Mouse (Mus musculus) macrophage (primary cell): ENCODE measurements at regions not wholly inside any gene's neighbourhood (a gene's known extent, or its start where the extent isn't known, plus 50 kb on each side); places are given as distances from the start of the nearest gene placed in this dataset.

ENCODE experiments used
- H3K27ac ChIP-seq: fragments of 350-480 bp; formaldehyde crosslinking; 2 replicates; pipeline ENCODE4 v1.9.0; 2021
- H3K36me3 ChIP-seq: fragments of 350-480 bp; formaldehyde crosslinking; 2 replicates; pipeline ENCODE4 v1.9.0; 2021; ENCODE audit errors: inconsistent target
- H3K4me3 ChIP-seq: fragments of 350-480 bp; formaldehyde crosslinking; 2 replicates; pipeline ENCODE4 v1.9.0; 2021; ENCODE audit errors: inconsistent target
- H3K79me2 ChIP-seq: fragments of 350-480 bp; formaldehyde crosslinking; 2 replicates; pipeline ENCODE4 v1.9.0; 2021; ENCODE audit errors: inconsistent target
- WGBS: methylation state at CpG from one replicate; pipeline ENCODE4 v1.1.7; 2026; ENCODE audit warnings: inconsistent platforms; ENCODE audit not compliant: missing documents; 5-methylcytosine and 5-hydroxymethylcytosine counted together

DNA sequence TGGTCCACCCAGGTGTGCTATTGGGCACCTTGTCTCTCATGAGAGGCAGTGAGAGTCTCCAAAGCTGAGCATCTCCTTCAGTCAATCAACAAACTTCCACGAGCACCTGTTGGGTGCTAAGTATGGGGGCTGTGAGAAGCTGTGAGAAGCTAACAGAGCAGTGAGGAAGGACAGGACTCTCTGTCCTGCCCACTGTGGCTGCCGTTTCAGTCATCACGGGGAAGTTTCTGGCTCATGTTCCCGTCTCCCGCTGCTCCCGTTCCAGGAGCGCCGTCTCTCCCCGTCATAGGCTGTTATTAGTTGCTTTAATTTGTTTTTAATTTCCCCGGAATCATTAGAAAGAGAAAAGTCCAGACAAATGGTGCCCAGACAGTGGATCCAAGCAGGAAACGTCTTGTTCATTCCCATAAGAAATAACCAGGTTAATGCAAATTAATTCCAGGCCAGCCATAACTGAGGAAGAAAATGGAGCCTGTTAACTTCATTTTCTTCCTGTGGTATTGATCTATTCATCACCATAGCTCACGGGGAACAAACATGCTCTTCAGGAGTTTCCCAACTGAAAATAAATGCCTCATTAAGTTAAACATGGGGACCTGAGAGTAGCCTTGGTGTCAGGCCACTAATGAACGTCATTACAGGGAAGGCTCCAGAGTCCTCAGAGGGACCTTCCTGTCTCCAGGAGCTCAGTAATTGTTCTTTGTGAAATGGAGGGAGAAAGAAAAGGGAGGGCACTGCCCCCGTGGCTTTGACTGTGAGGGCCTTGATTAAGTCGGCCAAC lies 70.3 kb downstream of the Matn1 start:
- Histone ChIP-seq H3K4me3 (no peak overlapping the region), H3K36me3 (no peaks in the 10 kb centered on the region), H3K27ac (no peak overlapping the region), H3K79me2 (no peaks in the 10 kb centered on the region)
- 77% methylated on average over 15 of the region's 15 CpGs for WGBS

DNA sequence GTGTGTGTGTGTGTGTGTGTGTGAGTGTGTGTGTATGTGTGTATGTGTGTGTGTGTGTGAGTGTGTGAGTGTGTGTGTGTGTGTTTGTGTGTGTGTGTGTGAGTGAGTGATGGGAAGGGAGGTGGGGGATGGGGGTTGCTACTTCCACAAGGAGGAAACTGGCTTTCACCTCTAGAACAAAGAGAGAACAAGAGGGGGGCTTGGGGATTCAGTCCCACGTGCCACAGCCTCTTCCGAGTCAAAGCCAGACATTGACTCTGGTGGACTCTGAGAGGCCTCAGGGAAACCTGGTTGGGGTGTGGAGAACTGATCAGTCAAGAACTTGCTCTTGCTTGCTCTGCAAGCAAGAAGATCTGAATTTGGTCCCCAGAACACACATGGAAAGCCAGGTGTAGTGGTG lies 71.0 kb downstream of the Matn1 start:
- no peaks in the 10 kb centered on the region for H3K36me3 ChIP-seq
- no peak overlapping the region for H3K4me3 ChIP-seq
- H3K79me2 ChIP-seq, result no peaks in the 10 kb centered on the region
- 50% methylated on average over 2 of the region's 2 CpGs for WGBS
- no peak overlapping the region for H3K27ac ChIP-seq

DNA sequence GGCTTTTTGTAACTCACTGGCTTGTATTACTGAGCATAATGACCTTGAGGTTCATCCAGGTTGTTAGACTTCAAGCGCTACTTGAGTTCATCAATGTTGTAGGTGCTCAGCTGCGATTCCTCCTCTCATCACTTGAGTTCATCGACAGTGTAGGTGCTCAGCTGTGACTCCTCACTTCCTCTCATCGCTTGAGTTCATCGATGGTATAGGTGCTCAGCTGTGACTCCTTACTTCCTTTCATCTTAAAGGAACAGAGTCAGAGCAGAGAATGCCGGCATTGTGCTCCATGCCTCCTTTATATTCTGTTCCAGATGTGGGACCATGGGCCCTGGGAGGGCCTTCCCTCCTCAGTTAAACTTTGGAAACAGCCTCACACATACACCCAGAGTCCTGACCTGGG lies 79.4 kb downstream of the Matn1 start:
- no peaks in the 10 kb centered on the region for H3K36me3 ChIP-seq
- H3K4me3 ChIP-seq, result no peak overlapping the region
- H3K79me2 ChIP-seq, result no peaks in the 10 kb centered on the region
- 46% methylated on average over 6 of the region's 6 CpGs for WGBS
- H3K27ac ChIP-seq, result no peak overlapping the region

DNA sequence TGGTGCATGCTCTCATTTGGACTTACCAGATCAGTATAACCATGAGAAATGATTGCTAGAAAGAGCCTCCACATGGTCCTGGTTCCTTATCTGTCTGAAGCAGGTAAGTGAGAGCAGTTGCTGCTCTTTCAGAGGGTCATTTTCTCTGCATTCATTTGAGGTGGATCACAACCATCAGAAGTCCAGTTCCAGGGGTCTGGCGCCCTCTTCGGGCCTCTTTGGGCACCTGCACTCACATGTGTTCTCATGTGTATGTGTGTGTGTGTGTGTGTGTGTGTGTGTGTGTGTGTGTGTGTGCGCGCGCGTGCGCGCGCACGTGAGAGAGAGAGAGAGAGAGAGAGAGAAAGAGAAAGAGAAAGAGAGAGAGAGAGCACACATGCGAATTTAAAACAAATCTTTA lies 92.1 kb downstream of the Matn1 start:
- Histone ChIP-seq H3K79me2 (no peaks in the 10 kb centered on the region), H3K36me3 (no peaks in the 10 kb centered on the region), H3K4me3 (no peak overlapping the region), H3K27ac (no peak overlapping the region)
- 71% methylated on average over 5 of the region's 11 CpGs for WGBS

DNA sequence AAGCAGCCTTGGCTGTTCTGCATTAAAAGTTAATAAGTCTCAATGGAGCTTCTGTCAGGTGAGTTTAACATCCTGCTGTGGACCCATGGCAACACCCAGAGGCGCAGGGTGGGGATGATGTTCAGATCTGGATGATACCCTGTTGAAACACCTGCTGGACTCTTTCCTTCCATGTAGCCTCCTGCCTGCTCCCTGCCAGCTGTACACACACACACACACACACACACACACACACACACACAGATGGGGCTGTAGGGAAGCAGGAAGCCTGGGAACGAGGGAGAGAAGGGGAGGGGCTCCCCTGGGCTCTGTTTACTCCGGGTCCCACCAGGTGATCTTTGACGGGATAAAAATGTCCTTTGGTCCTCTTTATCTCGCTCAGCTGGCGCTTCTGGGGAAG lies 93.0 kb downstream of the Matn1 start:
- 19% methylated on average over 6 of the region's 6 CpGs for WGBS
- Histone ChIP-seq H3K4me3 (no peak overlapping the region), H3K36me3 (no peaks in the 10 kb centered on the region), H3K27ac (no peak overlapping the region), H3K79me2 (no peaks in the 10 kb centered on the region)

DNA sequence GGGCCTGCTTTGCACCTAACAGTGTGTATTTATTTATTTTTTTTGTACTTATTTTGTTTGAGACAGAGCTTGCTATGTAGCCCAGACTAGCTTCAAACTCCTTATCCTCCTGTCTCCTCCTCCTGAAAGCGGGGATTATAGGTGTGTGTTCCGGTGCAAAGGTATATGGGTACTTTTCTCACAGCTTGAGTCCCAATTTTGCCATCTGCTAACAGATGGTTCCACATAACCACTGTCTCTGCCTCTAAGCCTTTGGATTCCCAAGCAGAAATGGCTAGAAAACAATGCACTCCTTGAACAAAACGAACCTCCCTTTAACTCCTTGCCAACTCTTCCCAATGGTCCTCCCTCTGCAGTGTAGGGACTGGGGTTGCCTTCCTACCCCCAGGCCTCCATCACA lies 95.5 kb downstream of the Matn1 start:
- Histone ChIP-seq H3K27ac (no peak overlapping the region), H3K79me2 (no peaks in the 10 kb centered on the region), H3K36me3 (no peaks in the 10 kb centered on the region), H3K4me3 (no peak overlapping the region)
- 75% methylated on average over 3 of the region's 3 CpGs for WGBS

DNA sequence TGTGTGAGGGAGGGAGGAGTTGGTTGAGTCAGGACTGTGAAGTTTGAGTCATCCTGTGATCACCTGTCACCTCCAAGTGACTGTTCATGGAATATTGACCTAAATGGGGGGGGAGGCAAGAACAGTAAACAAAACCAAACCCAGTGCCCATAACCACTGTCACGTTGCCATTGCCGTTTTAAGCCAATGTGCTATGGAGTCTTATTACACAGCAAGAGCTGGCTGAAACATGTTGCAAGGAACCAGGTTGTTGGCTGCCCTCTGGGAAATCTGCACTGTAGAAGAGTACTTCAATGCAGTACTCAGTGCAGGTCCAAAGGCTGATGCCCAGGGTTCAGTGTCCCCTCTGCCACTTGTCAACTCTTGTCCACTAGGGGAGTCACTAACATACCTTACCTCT lies 97.0 kb downstream of the Matn1 start:
- Histone ChIP-seq H3K27ac (no peak overlapping the region), H3K36me3 (no peaks in the 10 kb centered on the region), H3K79me2 (no peaks in the 10 kb centered on the region), H3K4me3 (no peak overlapping the region)
- WGBS, result 62% methylated on average over 2 of the region's 2 CpGs

DNA sequence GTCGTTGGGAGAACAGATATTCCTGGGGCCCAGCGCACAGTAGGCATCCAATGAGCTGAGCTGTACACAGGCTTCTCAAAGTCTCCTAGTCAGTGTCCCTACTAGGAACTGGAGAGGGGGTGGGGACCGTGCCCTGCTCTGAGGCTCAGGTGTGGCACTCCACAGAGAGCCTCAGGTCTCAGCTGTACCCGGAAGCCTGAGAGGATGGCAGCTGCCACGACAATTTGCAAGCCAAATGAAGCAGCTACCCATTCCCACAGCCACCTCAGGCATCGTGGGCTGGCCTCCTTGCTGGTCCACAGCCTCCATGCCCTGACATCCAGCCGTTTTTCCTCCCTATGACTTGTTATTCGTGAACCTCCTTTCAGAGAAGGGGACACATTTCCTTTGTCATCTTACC lies 101.9 kb downstream of the Matn1 start:
- Histone ChIP-seq H3K4me3 (no peak overlapping the region), H3K79me2 (no peaks in the 10 kb centered on the region), H3K36me3 (no peaks in the 10 kb centered on the region), H3K27ac (no peak overlapping the region)
- 52% methylated on average over 8 of the region's 8 CpGs for WGBS

DNA sequence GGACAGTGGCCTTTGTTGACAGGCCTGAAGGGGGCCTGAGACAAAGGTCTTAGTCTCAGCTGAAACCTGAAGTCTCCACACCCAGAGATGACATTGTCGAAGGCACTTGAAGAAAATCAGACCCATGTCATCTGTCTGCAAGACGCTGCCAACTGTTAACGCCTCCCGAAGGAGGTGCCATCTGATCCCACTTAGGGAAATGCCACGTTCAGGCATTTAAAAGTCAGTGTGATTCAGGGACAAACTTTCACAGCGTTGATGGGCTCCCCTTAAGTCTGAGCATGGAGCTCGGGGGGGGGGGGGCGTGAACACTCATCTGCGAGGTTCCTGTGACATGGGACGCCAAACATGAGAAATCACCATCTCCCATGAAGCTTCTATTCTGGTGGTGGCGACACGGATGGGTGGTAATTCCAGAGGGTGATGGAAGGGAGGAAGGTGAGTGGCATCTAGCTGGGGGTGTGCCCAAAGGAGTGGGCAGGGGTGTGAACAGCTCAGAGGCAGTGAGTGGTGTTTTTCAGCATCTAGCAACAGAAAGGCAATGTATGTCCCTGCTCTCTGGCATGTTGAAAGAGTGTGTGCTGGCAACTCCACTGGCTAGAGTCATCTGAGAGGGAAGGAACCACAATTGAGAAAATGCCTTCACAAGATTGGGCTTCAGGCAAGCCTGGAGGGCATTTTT lies 102.9 kb downstream of the Matn1 start:
- Histone ChIP-seq H3K36me3 (no peaks in the 10 kb centered on the region), H3K4me3 (no peak overlapping the region), H3K27ac (no peak overlapping the region), H3K79me2 (no peaks in the 10 kb centered on the region)
- 44% methylated on average over 11 of the region's 12 CpGs for WGBS

DNA sequence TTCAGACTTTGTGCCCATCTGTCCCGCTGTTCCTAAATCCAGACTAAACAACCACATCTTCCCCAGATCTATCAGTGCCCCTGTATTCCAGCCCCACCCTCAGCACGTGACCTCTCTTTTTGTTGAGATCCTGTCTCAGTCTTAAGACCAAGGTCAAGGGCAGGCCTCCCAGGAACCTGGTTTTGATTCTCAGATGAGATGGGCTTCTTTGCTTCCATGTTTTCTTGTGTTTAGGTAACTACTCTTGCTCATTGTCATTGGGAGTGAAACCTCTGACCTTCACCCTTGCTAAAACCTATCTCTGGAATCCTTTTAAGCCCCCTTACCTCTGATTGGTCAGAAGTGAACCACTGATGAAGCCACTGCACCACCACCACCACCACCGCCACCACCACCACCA lies 112.1 kb downstream of the Matn1 start:
- no peaks in the 10 kb centered on the region for H3K79me2 ChIP-seq
- H3K36me3 ChIP-seq, result no peaks in the 10 kb centered on the region
- H3K27ac ChIP-seq, result no peak overlapping the region
- WGBS, result 83% methylated on average over 2 of the region's 3 CpGs
- H3K4me3 ChIP-seq, result no peak overlapping the region

DNA sequence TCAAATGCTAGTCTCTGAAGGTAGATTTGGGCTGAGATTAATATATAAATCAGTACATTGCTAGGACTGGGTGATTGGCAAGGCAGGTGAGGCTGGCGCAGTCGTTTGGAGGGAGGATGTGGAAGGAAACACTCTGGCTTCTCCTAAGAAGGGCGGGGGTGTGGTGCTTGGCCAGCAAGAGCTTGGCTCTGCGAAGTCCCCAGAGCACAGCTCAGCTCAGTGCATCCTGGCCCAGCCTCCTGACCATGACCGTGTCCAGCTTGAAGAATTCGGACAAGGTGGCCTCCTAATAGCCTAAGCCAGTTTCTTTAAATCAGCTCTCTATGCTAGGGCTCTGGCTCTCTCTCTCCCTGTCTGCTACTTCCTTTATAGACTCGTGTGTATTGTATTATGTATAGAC lies 115.4 kb downstream of the Matn1 start:
- Histone ChIP-seq H3K36me3 (no peaks in the 10 kb centered on the region), H3K79me2 (no peaks in the 10 kb centered on the region), H3K27ac (no peak overlapping the region), H3K4me3 (no peak overlapping the region)
- 58% methylated on average over 7 of the region's 7 CpGs for WGBS

DNA sequence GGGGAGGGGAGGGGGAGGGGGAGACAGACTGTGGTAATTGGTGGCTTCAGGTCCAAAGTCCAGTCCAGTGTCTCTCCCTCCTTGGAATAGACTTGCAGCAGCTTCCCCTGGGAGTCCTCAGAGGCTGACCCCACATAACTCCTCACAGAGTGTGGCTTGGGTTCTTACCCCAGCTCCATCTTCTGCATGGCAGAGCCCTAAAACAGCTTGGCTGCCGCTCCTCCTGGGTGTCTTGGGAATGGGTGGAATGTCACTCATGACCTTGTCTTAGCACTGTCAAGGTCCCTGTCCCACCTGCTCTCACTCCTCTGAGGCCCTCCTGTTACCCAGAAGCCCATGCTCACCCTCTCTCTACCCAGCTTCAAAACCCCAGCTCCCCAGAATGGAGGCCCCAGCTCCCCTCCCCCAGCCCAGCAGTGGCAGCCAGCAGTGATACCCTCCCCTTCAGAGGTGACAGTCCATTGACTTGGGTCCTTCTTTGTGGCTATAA lies 116.1 kb downstream of the Matn1 start:
- no peak overlapping the region for H3K27ac ChIP-seq
- WGBS, result 50% methylated on average over 1 of the region's 1 CpGs
- H3K36me3 ChIP-seq, result no peaks in the 10 kb centered on the region
- no peaks in the 10 kb centered on the region for H3K79me2 ChIP-seq
- H3K4me3 ChIP-seq, result no peak overlapping the region

DNA sequence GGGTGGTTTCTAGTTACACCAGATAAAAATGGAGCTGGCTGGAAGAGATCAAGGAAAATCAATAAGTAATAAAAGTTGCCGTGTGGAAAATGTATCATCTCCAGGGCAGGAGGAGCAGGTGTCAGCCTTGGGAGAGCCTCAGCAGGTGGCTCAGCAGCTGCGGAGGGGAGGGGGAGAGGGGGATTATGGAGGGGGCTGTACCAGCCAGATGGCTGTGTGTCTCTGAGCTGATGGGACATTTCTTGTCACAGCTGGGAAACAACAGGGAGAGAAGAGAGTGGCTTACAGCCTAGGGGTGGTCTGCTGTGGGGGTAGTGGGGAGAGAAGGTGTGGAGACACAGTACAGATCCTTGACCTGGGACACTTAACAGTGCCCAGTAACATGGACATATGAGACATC lies 116.5 kb downstream of the Matn1 start:
- 55% methylated on average over 2 of the region's 2 CpGs for WGBS
- H3K36me3 ChIP-seq, result no peaks in the 10 kb centered on the region
- no peak overlapping the region for H3K27ac ChIP-seq
- H3K79me2 ChIP-seq, result no peaks in the 10 kb centered on the region
- no peak overlapping the region for H3K4me3 ChIP-seq

DNA sequence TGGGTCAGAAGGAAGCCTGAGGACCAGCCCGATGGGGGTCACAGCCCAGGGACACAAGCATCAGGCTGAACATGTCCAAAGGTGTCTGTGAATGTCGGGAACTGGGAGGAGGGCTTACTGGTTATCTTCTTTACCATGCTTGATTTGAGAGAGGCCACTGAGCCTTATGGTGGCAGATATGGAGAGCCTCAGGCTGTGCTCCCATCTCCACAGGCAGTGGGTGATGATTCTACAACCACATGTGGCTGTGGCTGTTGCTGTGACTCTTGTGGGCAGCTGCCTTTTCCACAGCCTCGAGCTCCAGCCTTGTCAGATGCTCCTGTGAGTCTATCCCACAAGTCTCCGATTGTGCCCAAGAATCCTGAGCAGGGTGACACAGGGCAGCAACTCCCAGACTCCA lies 118.4 kb downstream of the Matn1 start:
- WGBS, result 74% methylated on average over 4 of the region's 4 CpGs
- Histone ChIP-seq H3K79me2 (no peaks in the 10 kb centered on the region), H3K27ac (no peak overlapping the region), H3K36me3 (no peaks in the 10 kb centered on the region), H3K4me3 (no peak overlapping the region)

DNA sequence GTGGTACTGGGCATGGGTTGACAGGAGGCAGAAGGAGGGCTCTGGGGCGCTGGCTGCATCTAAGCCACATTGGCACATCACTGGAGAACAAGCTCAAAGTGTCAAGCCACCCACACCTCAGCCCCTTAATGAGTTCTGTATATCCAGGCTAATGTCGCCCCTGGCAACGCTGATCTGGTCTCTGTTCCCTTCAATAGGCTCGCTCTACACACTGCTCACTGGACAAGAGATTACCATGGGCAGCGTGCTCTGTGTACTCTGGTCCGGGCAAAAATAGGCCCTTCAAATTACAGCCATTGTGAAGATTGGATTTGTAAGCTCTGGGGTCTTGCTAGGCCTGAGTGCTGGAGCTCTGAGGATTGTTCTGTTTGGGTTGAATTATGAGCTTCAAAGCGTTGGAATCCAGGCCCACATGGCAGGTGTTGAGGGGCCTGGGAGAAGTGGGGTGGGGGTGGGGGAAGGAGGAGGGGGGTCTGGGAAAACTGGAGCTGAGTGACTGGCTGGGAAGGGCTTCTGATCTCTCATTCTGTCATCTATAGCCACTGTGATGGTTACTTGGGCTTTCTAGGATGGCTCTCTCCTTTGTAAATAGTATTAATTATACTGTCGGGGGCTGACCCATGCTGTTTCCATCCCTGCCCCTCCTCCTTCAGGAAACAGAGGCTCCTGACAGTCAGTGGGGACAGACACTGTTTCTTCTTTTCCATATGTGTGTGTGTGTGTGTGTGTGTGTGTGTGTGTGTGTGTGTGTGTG lies 122.2 kb downstream of the Matn1 start:
- no peak overlapping the region for H3K4me3 ChIP-seq
- H3K36me3 ChIP-seq, result no peaks in the 10 kb centered on the region
- H3K79me2 ChIP-seq, result no peaks in the 10 kb centered on the region
- WGBS, result 87% methylated on average over 8 of the region's 8 CpGs
- H3K27ac ChIP-seq, result no peak overlapping the region
